Mouse (Mus musculus) heart, embryonic 16.5 days (tissue): Measurements from ENCODE around the gene Atp6v0b. TPM values are rescaled to one million over a fixed set of nuclear protein-coding genes. Genes with fewer than 3 reads are reported as not detected.
A peak's percentile ranks its signal among the peaks of the same experiment; 100 is the strongest.

Experiments
- ATAC-seq: fragments of 200-750 bp; cut with Nextera tagmentation; replicated peaks from 2 replicates; pipeline ENCODE4 v1.8.0; 2017; ENCODE audit warnings: moderate number of reproducible peaks; ENCODE audit not compliant: insufficient read depth, low FRiP score; ENCODE audit errors: extremely low read depth
- H3K27ac ChIP-seq: fragments of 300-500 bp; sonication (generic); 2 replicates; pipeline ENCODE4 v1.5.1; 2014; ENCODE audit warnings: mild to moderate bottlenecking, low read length, control low read depth, moderate library complexity
- H3K27me3 ChIP-seq: fragments of 300-500 bp; sonication (generic); 2 replicates; pipeline ENCODE4 v1.6.1; 2014; ENCODE audit warnings: low read length, mixed read lengths; ENCODE audit not compliant: control insufficient read depth, insufficient read depth
- H3K36me3 ChIP-seq: fragments of 300-500 bp; sonication (generic); 2 replicates; pipeline ENCODE4 v1.6.1; 2014; ENCODE audit not compliant: control insufficient read depth, insufficient read depth
- H3K4me1 ChIP-seq: fragments of 300-500 bp; sonication (generic); 2 replicates; pipeline ENCODE4 v1.6.1; 2014; ENCODE audit warnings: low read length, mixed read lengths; ENCODE audit not compliant: control insufficient read depth, insufficient read depth
- H3K4me2 ChIP-seq: fragments of 300-500 bp; sonication (generic); 2 replicates; pipeline ENCODE4 v1.6.1; 2014; ENCODE audit warnings: low read depth, mild to moderate bottlenecking, control low read depth, low read length
- H3K4me3 ChIP-seq: fragments of 300-500 bp; sonication (generic); 2 replicates; pipeline ENCODE4 v1.5.1; 2014; ENCODE audit warnings: mild to moderate bottlenecking, control low read depth, low read length
- H3K9ac ChIP-seq: fragments of 300-500 bp; sonication (generic); 2 replicates; pipeline ENCODE4 v1.6.1; 2014; ENCODE audit warnings: low read length, control low read depth
- H3K9me3 ChIP-seq: fragments of 300-500 bp; sonication (generic); replicated peaks from 2 replicates; pipeline ENCODE4 v1.6.1; 2016; ENCODE audit warnings: low read length; ENCODE audit not compliant: control insufficient read depth
- WGBS: fragments of 180-500 bp; shearing (Covaris S2); extraction: QIAGEN DNeasy Blood & Tissue Kit; methylation state at CpG from one replicate; pipeline ENCODE4 v1.1.7; 2014; 5-methylcytosine and 5-hydroxymethylcytosine counted together
- polyA plus RNA-seq: library from polyadenylated mRNA; unstranded; fragments of >200 nt; fragmentation: Nextera tagmentation; extraction: Ambion mirVana; gene quantifications from 2 replicates; pipeline ENCODE4 v1.2.1, GENCODE M21; 2015

Atp6v0b gene
- polyA plus RNA-seq, 1 experiment from 2014 or later, result 229 TPM

DNA sequence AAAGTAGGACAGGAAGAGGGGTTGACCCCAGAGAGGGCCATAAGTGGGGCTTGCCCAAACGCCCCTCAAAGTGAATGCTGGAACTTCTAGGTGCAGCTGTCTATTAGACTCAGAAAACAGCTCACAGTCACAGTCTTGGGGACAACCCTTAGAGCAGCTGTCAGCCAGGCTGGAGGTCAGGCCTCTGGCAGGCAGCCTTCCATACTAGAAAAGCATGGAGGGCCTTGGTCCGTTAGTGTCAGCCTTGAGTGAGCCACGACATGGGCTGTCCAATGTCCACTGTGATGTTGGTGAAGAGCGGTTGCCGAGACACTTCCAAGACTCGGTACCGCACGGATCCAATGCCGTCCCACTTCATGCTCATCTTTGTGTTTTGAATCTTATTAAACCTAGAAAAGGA, 13.5 kb downstream of the Atp6v0b start:
- Histone ChIP-seq H3K4me2 (no peak overlapping the region), H3K36me3 (peaks cover 4% of the 10 kb centered on the region; the same call in 1 of the 2 replicates), H3K27ac (no peak overlapping the region), H3K27me3 (peaks cover 6% of the 10 kb centered on the region), H3K4me1 (peaks cover 6% of the 10 kb centered on the region; the same call in 1 of the 2 replicates), H3K9ac (no peak overlapping the region), H3K4me3 (no peak overlapping the region), H3K9me3 (no peaks in the 10 kb centered on the region)
- ATAC-seq, result no peak
- 92% methylated on average over 9 of the region's 9 CpGs for WGBS

DNA sequence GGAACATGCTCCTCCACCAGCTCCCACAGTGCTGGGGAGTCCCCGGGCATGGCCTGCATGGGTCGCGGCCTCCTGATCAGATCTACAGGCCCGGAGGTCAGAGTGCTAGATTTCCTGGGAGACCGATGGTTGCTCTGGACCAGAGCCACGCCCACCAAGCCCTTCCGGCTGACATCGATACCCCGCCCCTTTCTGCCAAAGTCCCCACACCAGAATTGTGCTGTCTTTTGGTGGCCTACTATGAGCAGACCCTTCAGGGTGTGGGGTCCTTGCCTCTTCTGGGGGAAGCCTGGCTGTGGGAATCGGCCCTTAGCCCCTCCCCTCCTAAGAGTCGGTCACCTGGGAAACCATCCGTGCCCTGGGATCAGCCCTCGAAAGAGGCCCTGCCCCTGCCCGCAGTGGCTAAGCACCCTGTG, 14.7 kb downstream of the Atp6v0b start, which contains the start of gene Ccdc24:
Ccdc24 (minus strand) TSS at position 87 of the 416 bp plus-strand sequence.
- peaks cover 5% of the 10 kb centered on the region for H3K4me1 ChIP-seq
- H3K4me3 ChIP-seq, result peak within 1 kb of the TSS; percentile 31
- H3K27ac ChIP-seq, result no peak within 1 kb of the TSS
- ATAC-seq, result no peak; the same call in 1 of the 2 replicates
- no peaks in the 10 kb centered on the region for H3K9me3 ChIP-seq
- H3K9ac ChIP-seq, result peak within 1 kb of the TSS; percentile 58
- peaks cover 4% of the 10 kb centered on the region; the same call in 1 of the 2 replicates for H3K36me3 ChIP-seq
- peaks cover 9% of the 10 kb centered on the region for H3K27me3 ChIP-seq
- WGBS, result 14% methylated on average over 14 of the region's 14 CpGs
- peak within 1 kb of the TSS; percentile 68 for H3K4me2 ChIP-seq

DNA sequence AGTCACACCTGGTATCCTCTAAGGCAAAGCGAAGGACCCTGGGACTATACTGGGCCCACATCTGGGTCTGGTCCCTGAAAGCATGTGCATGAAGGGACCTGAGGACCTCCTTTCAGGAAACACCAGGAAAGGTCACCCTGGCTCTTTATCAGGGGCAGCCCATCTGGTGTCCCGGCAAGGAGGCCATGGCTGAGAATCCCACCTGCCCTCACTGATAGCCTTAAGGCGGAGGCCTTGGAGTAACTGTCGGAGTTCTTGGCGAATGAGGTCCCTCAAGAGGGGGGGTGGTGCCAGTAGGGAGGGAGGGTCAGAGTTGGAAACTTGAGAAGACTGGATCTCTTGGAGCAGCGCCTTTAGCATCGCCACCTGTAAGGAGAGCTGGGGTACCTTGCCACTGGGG, 15.3 kb downstream of the Atp6v0b start:
- H3K4me3 ChIP-seq, result no peak overlapping the region
- no peaks in the 10 kb centered on the region for H3K9me3 ChIP-seq
- peaks cover 4% of the 10 kb centered on the region; the same call in 1 of the 2 replicates for H3K36me3 ChIP-seq
- no peak overlapping the region for H3K27ac ChIP-seq
- 50% methylated on average over 7 of the region's 7 CpGs for WGBS
- peaks cover 13% of the 10 kb centered on the region for H3K27me3 ChIP-seq
- peaks cover 5% of the 10 kb centered on the region for H3K4me1 ChIP-seq
- ATAC-seq, result no peak
- no peak overlapping the region for H3K9ac ChIP-seq
- no peak overlapping the region for H3K4me2 ChIP-seq

DNA sequence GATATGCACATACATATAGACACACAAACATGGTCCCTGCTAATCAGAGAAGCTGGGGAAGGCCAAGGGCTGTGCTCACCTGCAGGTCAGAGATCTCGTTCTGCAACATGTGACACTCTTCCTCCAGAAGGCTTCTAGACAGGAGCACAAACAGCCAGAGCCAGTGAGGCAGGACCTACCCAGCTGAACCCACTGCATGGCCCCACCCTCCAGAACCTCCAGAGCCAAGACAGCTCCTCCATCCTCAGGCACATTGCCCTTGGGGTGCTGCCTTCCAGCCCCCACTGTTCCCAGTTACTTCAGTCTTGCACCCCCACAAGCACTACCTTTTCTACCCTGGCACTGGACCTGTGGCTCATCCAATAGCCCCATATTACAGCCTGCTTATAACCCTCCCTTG, 16.7 kb downstream of the Atp6v0b start:
- H3K9ac ChIP-seq, result no peak overlapping the region
- no peak overlapping the region for H3K4me3 ChIP-seq
- no peaks in the 10 kb centered on the region for H3K36me3 ChIP-seq
- peaks cover 15% of the 10 kb centered on the region for H3K4me1 ChIP-seq
- WGBS, result 50% methylated on average over 1 of the region's 1 CpGs
- peaks cover 15% of the 10 kb centered on the region for H3K27me3 ChIP-seq
- no peak for ATAC-seq
- no peaks in the 10 kb centered on the region for H3K9me3 ChIP-seq
- H3K4me2 ChIP-seq, result no peak overlapping the region
- H3K27ac ChIP-seq, result no peak overlapping the region

DNA sequence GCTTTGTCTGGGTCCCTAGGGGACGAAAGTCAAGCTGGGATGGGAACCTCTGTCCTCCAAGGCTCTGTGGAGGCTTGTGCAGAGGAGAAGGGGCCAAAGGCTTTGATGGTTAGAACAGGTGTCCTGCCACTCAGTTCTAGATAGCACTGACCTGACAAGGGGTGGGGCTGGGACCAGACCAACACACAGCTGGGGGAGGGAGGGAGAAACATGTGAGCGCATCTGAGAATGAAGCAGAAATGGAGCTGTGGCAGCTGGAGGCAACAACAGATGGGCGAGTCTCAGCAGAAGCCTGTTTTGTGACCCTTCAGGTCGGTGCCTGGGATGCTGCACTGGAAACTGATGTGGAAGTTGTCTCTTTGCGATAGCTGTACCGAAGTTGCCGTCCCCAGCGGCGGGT, 17.8 kb downstream of the Atp6v0b start:
- Histone ChIP-seq H3K27me3 (peaks cover 15% of the 10 kb centered on the region), H3K9ac (no peak overlapping the region), H3K4me3 (no peak overlapping the region), H3K4me1 (peaks cover 15% of the 10 kb centered on the region), H3K36me3 (no peaks in the 10 kb centered on the region), H3K27ac (no peak overlapping the region), H3K9me3 (no peaks in the 10 kb centered on the region), H3K4me2 (no peak overlapping the region)
- no peak for ATAC-seq
- WGBS, result 71% methylated on average over 9 of the region's 9 CpGs

DNA sequence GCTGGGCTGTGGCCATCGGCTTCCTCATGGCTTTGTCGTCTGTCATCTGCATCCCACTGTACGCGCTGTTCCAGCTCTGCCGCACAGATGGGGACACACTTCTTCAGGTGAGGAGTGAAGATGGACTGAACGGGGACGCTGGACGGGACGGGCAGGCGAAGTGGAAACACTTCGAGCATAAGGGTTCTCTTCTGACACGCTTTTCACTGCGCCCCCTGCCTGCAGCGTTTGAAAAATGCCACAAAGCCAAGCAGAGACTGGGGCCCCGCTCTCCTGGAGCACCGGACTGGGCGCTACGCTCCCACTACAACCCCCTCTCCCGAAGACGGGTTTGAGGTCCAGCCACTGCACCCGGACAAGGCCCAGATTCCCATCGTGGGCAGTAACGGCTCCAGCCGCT, 19.3 kb downstream of the Atp6v0b start:
- Histone ChIP-seq H3K36me3 (no peaks in the 10 kb centered on the region), H3K9ac (no peak overlapping the region), H3K4me2 (peak overlapping the region; percentile 26; the same call in 1 of the 2 replicates), H3K4me1 (peaks cover 14% of the 10 kb centered on the region), H3K4me3 (no peak overlapping the region), H3K27me3 (peaks cover 15% of the 10 kb centered on the region), H3K9me3 (no peaks in the 10 kb centered on the region), H3K27ac (no peak overlapping the region)
- WGBS, result 15% methylated on average over 24 of the region's 24 CpGs
- ATAC-seq, result no peak

DNA sequence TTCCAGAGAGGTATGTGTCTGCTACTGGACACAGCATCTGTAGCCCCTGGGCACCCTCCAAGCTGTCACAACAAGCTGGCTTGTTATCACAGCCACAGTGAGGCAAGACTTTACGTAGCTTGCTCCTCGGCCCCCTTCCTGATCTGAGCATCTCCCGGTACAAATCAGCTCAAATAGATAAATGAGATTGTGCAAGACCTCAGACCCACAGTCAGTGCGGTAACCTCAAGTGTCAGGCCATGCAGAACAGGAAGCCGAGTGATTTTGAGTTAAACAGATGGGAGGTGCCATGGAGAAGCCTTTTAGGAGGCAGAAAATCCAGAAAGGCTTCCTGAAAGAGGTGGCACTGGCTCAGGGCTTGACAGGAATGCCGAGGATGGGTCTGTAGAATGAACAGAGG, 20.1 kb downstream of the Atp6v0b start:
- no peaks in the 10 kb centered on the region for H3K36me3 ChIP-seq
- no peak overlapping the region for H3K4me3 ChIP-seq
- no peaks in the 10 kb centered on the region for H3K9me3 ChIP-seq
- peaks cover 12% of the 10 kb centered on the region for H3K4me1 ChIP-seq
- no peak overlapping the region for H3K4me2 ChIP-seq
- no peak overlapping the region for H3K27ac ChIP-seq
- no peak overlapping the region for H3K9ac ChIP-seq
- WGBS, result 58% methylated on average over 6 of the region's 6 CpGs
- no peak for ATAC-seq
- peaks cover 15% of the 10 kb centered on the region for H3K27me3 ChIP-seq

DNA sequence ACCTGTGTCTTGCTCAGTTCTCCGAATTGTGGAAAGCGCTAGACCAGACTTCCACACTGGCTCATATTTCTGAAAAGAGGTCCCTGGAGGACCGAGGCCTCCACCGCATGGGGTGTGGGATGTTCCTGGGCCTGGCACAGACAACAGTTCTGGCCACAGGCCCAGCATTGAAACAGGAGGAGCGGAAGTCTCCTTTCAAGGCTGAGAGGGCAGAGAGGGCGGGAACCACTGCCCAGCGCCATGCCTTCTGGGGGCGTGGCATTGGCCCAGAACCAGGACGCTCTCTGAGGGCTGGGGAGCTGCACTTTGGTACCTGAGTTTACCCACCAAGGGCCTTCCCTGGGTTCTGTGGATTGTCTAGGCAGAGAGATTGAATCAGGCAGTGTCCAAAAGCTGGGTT, 21.1 kb downstream of the Atp6v0b start:
- H3K4me2 ChIP-seq, result no peak overlapping the region
- H3K4me1 ChIP-seq, result peaks cover 12% of the 10 kb centered on the region
- H3K27ac ChIP-seq, result no peak overlapping the region
- 33% methylated on average over 9 of the region's 9 CpGs for WGBS
- no peak overlapping the region for H3K4me3 ChIP-seq
- no peaks in the 10 kb centered on the region for H3K36me3 ChIP-seq
- peaks cover 15% of the 10 kb centered on the region for H3K27me3 ChIP-seq
- H3K9me3 ChIP-seq, result no peaks in the 10 kb centered on the region
- peak; percentile 68 for ATAC-seq
- H3K9ac ChIP-seq, result 0 out of 2 replicates have a peak overlapping the region, but pooled peaks have one; percentile 2

DNA sequence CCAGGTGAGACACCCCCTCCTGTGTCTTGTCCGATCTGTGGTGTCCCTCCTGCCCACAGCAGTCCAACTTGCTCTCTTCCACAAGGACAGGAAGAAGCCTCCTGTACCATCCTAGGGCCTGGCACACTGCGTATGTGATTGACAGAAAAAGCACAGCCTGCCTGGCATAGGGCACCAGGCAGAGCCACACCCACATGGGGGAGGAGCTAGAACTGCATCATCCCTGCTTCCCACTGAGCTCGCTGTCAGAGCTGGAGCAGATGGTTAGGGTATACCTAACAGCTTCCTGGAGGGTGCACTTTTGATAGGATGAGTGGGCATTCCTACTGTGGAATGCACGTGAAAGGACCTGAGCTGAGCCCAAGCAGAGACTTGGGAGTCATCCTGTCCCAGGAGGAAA, 24.3 kb downstream of the Atp6v0b start:
- H3K27ac ChIP-seq, result no peak overlapping the region
- 52% methylated on average over 4 of the region's 4 CpGs for WGBS
- H3K4me3 ChIP-seq, result no peak overlapping the region
- no peaks in the 10 kb centered on the region for H3K36me3 ChIP-seq
- H3K4me1 ChIP-seq, result peaks cover 12% of the 10 kb centered on the region
- ATAC-seq, result no peak
- H3K27me3 ChIP-seq, result peaks cover 6% of the 10 kb centered on the region
- H3K4me2 ChIP-seq, result no peak overlapping the region
- no peak overlapping the region for H3K9ac ChIP-seq
- H3K9me3 ChIP-seq, result no peaks in the 10 kb centered on the region
